Mouse (Mus musculus) kidney, embryonic 14.5 days (tissue): Measurements from ENCODE around the gene Tll1. TPM values are rescaled to one million over a fixed set of nuclear protein-coding genes. Genes with fewer than 3 reads are reported as not detected.

Experiments
- ATAC-seq: fragments of 200-750 bp; cut with Nextera tagmentation; 2 replicates; pipeline ENCODE4 v1.8.0; 2017; ENCODE audit warnings: moderate number of reproducible peaks, mild to moderate bottlenecking, moderate TSS enrichment, moderate library complexity; ENCODE audit not compliant: low FRiP score, low TSS enrichment
- H3K27ac ChIP-seq: fragments of 300-500 bp; sonication (generic); 2 replicates; pipeline ENCODE4 v1.5.1; 2014; ENCODE audit warnings: low read depth, mild to moderate bottlenecking, low read length, moderate library complexity, mixed read lengths
- H3K27me3 ChIP-seq: fragments of 300-500 bp; sonication (generic); 2 replicates; pipeline ENCODE4 v1.6.1; 2014; ENCODE audit warnings: mild to moderate bottlenecking, low read length; ENCODE audit not compliant: control insufficient read depth, insufficient read depth
- H3K36me3 ChIP-seq: fragments of 300-500 bp; sonication (generic); 2 replicates; pipeline ENCODE4 v1.6.1; 2014; ENCODE audit warnings: low read length, mixed read lengths; ENCODE audit not compliant: control insufficient read depth, insufficient read depth
- H3K4me1 ChIP-seq: fragments of 300-500 bp; sonication (generic); 2 replicates; pipeline ENCODE4 v1.6.1; 2014; ENCODE audit warnings: low read length, mixed read lengths; ENCODE audit not compliant: control insufficient read depth, insufficient read depth
- H3K4me2 ChIP-seq: fragments of 300-500 bp; sonication (generic); replicated peaks from 2 replicates; pipeline ENCODE4 v1.6.1; 2014; ENCODE audit warnings: low read depth, mild to moderate bottlenecking, low read length
- H3K4me3 ChIP-seq: fragments of 300-500 bp; sonication (generic); 2 replicates; pipeline ENCODE4 v1.5.1; 2014; ENCODE audit warnings: mild to moderate bottlenecking, low read length
- H3K9ac ChIP-seq: fragments of 300-500 bp; sonication (generic); 2 replicates; pipeline ENCODE4 v1.6.1; 2014; ENCODE audit warnings: low read depth, mild to moderate bottlenecking, low read length, moderate library complexity
- H3K9me3 ChIP-seq: fragments of 300-500 bp; sonication (generic); 2 replicates; pipeline ENCODE4 v1.6.1; 2016; ENCODE audit warnings: low read length; ENCODE audit not compliant: control insufficient read depth
- WGBS: fragments of 180-500 bp; shearing (Covaris S2); extraction: QIAGEN DNeasy Blood & Tissue Kit; methylation state at CpG from one replicate; pipeline ENCODE4 v1.1.7; 2014; 5-methylcytosine and 5-hydroxymethylcytosine counted together
- polyA plus RNA-seq: library from polyadenylated mRNA; unstranded; fragments of >200 nt; fragmentation: Nextera tagmentation; extraction: Ambion mirVana; gene quantifications from 2 replicates; pipeline ENCODE4 v1.2.1, GENCODE M21; 2014

Gene Tll1
- polyA plus RNA-seq = 0.43 and 0.50 TPM in 2 replicates

- Histone ChIP-seq H3K9me3 (no peaks in the 10 kb centered on the region), H3K4me2 (peak within 1 kb of the TSS; percentile 100), H3K27me3 (peaks cover 8% of the 10 kb centered on the region), H3K4me3 (peak within 1 kb of the TSS; percentile 64), H3K9ac (peak within 1 kb of the TSS; percentile 58), H3K36me3 (no peaks in the 10 kb centered on the region), H3K27ac (no peak within 1 kb of the TSS), H3K4me1 (peaks cover 9% of the 10 kb centered on the region; the same call in 1 of the 2 replicates)
- under 1% methylated on average over 18 of the region's 18 CpGs for WGBS
- ATAC-seq = 0 out of 2 replicates have a peak, but pooled peaks have one; percentile 25
Measured at GRCm38 (mm10) chr8:64206024-64206385, at the start of gene Tll1. Tll1 (minus strand) TSS chr8:64206271.

GRCm38 (mm10) chr8:64238645-64239044 lies 32.6 kb upstream of the Tll1 start:
- Histone ChIP-seq H3K27me3 (no peaks in the 10 kb centered on the region), H3K9ac (no peak overlapping the region), H3K4me2 (no peak overlapping the region), H3K4me3 (no peak overlapping the region), H3K9me3 (no peaks in the 10 kb centered on the region), H3K36me3 (no peaks in the 10 kb centered on the region), H3K4me1 (no peaks in the 10 kb centered on the region), H3K27ac (no peak overlapping the region)
- WGBS = 80% methylated on average over 2 of the region's 2 CpGs
- no peak for ATAC-seq

DNA sequence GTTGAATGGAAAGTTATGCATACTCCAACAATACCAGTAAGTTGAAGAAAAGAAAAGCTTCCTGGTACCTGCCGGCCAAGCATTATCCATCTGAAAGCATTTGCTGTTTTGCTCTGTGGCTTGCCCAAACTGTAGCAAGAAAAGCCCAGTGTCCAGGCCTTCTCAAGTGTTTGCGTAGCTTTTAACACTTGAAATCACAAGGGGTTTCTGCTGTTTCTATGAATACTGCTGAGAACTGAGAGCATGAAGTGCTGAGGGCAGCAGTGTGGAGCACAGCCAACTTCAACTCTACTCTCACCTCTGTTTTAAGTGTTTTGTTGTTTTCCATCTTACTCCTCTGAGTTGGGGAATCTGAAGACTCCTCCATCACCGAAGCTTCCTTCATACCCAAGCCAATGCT lies 15.5 kb upstream of the Tll1 start:
- Histone ChIP-seq H3K27ac (no peak overlapping the region), H3K9me3 (no peaks in the 10 kb centered on the region), H3K4me2 (no peak overlapping the region), H3K27me3 (no peaks in the 10 kb centered on the region), H3K4me1 (no peaks in the 10 kb centered on the region), H3K36me3 (no peaks in the 10 kb centered on the region), H3K4me3 (no peak overlapping the region), H3K9ac (no peak overlapping the region)
- no peak for ATAC-seq
- WGBS = 91% methylated on average over 3 of the region's 3 CpGs

DNA sequence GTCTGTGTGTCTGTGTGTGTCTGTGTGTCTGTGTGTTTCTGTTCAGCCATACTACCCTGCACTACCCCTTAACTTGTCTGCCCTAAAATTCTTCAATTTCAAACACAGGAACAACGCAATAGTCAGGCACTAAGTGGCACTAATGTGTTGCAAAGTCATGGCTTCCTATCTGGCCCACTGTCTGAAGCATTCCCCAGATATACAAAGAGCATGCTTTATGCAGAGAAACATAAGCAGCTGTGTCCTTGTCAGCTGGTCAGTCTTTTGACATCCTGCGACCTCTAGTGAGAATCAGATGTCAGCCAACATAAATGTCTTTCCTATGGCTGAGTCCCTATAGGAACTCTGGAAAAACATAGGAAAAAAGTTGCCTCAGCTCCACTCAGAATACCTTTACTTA lies 11.6 kb upstream of the Tll1 start:
- WGBS = 39% methylated on average over 2 of the region's 2 CpGs
- Histone ChIP-seq H3K9me3 (no peaks in the 10 kb centered on the region), H3K36me3 (no peaks in the 10 kb centered on the region), H3K4me2 (no peak overlapping the region), H3K27me3 (no peaks in the 10 kb centered on the region), H3K4me1 (no peaks in the 10 kb centered on the region), H3K9ac (no peak overlapping the region), H3K4me3 (no peak overlapping the region), H3K27ac (no peak overlapping the region)
- ATAC-seq = peak; percentile 39; the same call in 1 of the 2 replicates

DNA sequence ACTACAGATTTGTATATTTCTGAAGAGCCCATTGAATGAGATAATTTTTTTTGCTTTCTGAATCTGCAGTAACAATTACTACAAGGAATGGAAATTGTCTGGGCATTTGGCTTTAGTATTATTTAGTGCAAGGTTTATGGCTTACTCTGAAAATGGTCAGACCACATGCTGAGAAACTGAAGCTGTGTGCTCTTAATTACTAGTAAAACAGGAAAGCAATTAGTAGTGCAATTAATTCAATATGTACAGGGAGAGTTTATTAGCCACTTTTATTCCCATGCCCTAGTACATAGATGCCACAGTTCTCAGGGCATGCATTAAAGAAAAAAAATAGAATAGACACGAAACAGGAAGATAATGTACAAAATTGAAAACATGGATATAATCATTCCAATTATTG lies 10.2 kb upstream of the Tll1 start:
- Histone ChIP-seq H3K4me2 (no peak overlapping the region), H3K4me1 (no peaks in the 10 kb centered on the region), H3K36me3 (no peaks in the 10 kb centered on the region), H3K9ac (no peak overlapping the region), H3K9me3 (no peaks in the 10 kb centered on the region), H3K27ac (no peak overlapping the region), H3K4me3 (no peak overlapping the region), H3K27me3 (no peaks in the 10 kb centered on the region)
- WGBS = 93% methylated on average over 1 of the region's 1 CpGs
- ATAC-seq = no peak

- 26% methylated on average over 6 of the region's 6 CpGs for whole genome bisulfite sequencing
- no peaks in the 10 kb centered on the region for H3K9me3 ChIP-seq
- no peaks in the 10 kb centered on the region for H3K36me3 ChIP-seq
- H3K27me3 ChIP-seq = no peaks in the 10 kb centered on the region
- H3K4me2 ChIP-seq = no peak overlapping the region
- no peak for ATAC-seq
- H3K27ac ChIP-seq = no peak overlapping the region
- H3K4me1 ChIP-seq = no peaks in the 10 kb centered on the region
- no peak overlapping the region for H3K9ac ChIP-seq
- no peak overlapping the region for H3K4me3 ChIP-seq
Measured at GRCm38 (mm10) chr8:64215374-64215773, 9.3 kb upstream of the Tll1 start.

- Histone ChIP-seq H3K27me3 (no peaks in the 10 kb centered on the region), H3K4me2 (no peak overlapping the region), H3K9ac (no peak overlapping the region), H3K9me3 (no peaks in the 10 kb centered on the region), H3K36me3 (no peaks in the 10 kb centered on the region), H3K4me1 (no peaks in the 10 kb centered on the region), H3K4me3 (no peak overlapping the region), H3K27ac (no peak overlapping the region)
- WGBS = 27% methylated on average over 1 of the region's 1 CpGs
- ATAC-seq = no peak
Measured at GRCm38 (mm10) chr8:64214906-64215305, 8.8 kb upstream of the Tll1 start.

- H3K27ac ChIP-seq = no peak overlapping the region
- H3K4me1 ChIP-seq = peaks cover 9% of the 10 kb centered on the region; the same call in 1 of the 2 replicates
- H3K4me2 ChIP-seq = peak overlapping the region; percentile 100
- no peaks in the 10 kb centered on the region for H3K36me3 ChIP-seq
- H3K27me3 ChIP-seq = peaks cover 8% of the 10 kb centered on the region
- WGBS = 2% methylated on average over 12 of the region's 12 CpGs
- 0 out of 2 replicates have a peak overlapping the region, but pooled peaks have one; percentile 58 for H3K9ac ChIP-seq
- peak overlapping the region; percentile 64 for H3K4me3 ChIP-seq
- ATAC-seq = peak; percentile 37; the same call in 1 of the 2 replicates
- H3K9me3 ChIP-seq = no peaks in the 10 kb centered on the region
Measured at GRCm38 (mm10) chr8:64206411-64206861, 365 bp upstream of the Tll1 start.

DNA sequence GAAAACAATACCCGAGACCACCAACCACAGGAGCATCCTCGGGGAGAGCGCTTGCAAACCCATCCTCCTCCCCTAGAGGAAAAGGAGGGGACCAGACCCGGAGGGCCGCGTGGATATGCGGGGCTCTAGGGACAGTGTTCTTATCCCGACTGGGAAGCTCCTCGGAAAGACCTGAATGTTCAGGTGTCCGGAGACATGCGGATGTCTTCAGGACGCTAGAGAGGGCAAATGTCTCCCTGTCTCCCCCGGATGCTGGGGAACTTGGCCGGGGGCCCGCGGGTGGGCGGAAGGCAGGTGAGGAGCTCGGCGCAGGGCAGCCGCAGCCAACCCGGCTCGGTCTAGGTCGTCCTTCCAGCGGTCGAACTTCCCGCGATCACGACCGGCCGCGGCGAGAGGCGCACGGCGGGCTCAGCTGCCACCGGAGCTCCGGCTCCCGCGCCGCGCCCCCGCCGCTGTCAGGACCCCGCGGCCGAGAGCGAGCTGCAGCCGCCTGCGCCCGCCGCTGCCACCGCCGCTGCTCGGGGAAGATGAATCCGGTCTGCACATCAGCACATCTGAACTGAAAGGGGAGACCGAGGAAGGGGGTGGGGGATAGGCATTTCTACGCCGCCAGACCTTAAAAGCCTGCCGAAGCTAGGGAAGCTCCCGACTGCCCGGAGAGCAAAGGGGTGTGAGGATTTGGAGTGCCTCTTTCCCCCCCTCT lies 599 bp downstream of the Tll1 start:
- Histone ChIP-seq H3K4me2 (peak overlapping the region; percentile 100), H3K4me1 (peaks cover 9% of the 10 kb centered on the region; the same call in 1 of the 2 replicates), H3K4me3 (peak overlapping the region; percentile 64), H3K9ac (peak overlapping the region; percentile 58), H3K27me3 (peaks cover 8% of the 10 kb centered on the region), H3K9me3 (no peaks in the 10 kb centered on the region), H3K36me3 (no peaks in the 10 kb centered on the region), H3K27ac (no peak overlapping the region)
- peak; percentile 65 for ATAC-seq
- WGBS = under 1% methylated on average over 61 of the region's 61 CpGs
